Mouse (Mus musculus): ENCODE measurements at regions not wholly inside any gene's neighbourhood (a gene's known extent, or its start where the extent isn't known, plus 50 kb on each side); places are given as distances from the start of the nearest gene placed in this dataset.
A peak's percentile ranks its signal among the peaks of the same experiment; 100 is the strongest.

DNA sequence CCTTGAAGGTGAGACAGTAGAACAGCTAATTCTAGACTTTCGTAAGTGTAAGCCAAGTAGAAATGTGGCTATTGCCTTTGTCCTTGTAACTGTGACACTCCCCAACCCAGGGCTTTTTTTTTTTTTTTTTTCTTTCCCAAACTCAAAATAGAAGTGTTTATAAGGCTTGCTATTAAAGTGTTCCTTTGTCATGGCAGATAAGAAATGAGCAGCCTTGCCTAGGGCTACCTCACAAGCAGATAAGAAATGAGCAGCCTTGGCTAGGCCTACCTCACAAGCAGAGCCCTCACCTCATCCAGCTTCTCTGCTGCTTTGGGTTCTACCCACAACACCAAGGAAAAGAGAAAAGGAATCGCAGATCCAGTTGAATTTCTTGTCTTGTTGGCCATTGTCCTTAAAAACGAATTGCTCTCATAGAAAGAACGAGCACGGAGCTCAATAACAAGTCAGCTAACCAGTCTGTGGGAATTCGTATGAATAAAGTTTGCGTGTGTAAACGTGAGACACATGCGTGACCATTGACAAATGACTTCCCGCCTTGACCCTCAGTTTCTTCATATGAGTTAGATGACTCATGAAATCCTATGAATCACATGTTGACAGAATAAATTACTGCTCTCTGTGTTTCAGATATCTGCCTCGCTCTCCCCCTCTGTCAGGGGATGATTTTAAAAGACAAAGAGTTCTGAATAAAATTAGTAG lies 192.6 kb upstream of the Kbtbd8 start:
- Histone ChIP-seq H3K4me3 (replicated peaks) (no peak overlapping the region), H3K36me3 (replicated peaks) (no peaks in the 10 kb centered on the region), H3K4me2 (no peak overlapping the region), H3K4me1 (no peaks in the 10 kb centered on the region), H3K9me3 (no peaks in the 10 kb centered on the region), H3K9ac (no peak overlapping the region), H3K27me3 (no peaks in the 10 kb centered on the region), H3K27ac (no peak overlapping the region)
- 93% methylated on average over 11 of the region's 11 CpGs for WGBS
- ATAC-seq (ENCODE audit: low FRiP score): no peak

DNA sequence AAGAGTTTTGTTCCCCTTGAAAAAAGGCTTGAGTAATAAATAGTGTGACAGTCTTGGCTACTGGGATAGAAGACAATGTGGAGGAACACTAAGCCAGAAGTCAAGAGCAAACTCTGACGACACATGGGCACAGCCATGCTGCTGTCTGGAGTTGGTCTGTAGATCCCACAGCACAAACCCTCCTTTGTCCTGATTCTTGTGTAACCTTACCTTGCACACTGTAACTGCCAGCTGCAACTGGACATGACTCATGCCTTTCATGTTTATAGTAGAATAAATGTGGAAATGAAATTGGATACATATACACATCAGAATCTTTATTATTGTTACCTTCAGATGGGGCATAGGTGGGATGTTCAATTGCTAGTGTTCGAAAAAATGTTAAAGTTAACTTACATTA lies 195.3 kb upstream of the Kbtbd8 start:
- H3K27me3 ChIP-seq: no peaks in the 10 kb centered on the region
- no peak overlapping the region for H3K9ac ChIP-seq
- no peak overlapping the region for H3K27ac ChIP-seq
- no peaks in the 10 kb centered on the region for H3K9me3 ChIP-seq
- 81% methylated on average over 2 of the region's 2 CpGs for WGBS
- no peak overlapping the region for H3K4me2 ChIP-seq
- no peaks in the 10 kb centered on the region for H3K36me3 ChIP-seq (replicated peaks)
- no peak overlapping the region for H3K4me3 ChIP-seq (replicated peaks)
- no peak for ATAC-seq (ENCODE audit: low FRiP score)
- H3K4me1 ChIP-seq: no peaks in the 10 kb centered on the region

DNA sequence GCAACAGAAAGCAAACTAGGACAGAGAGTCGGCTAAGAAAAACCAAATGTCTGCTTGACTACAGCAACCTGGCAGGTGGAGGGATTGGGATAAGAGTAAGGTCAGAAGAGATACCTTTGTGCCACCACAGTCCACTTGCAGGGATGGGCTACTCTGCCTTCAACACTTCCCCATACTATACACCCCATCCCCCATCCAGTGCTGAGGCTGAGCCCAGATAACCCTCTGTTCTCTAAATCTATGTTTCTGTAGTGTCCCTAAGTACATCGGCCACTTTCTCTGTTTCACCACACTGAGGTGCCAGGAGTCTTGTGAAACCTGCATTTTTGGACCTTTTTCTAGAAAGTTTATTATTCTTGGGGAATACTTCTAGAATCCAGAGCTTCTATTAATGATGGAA lies 196.3 kb upstream of the Kbtbd8 start:
- WGBS: 93% methylated on average over 2 of the region's 2 CpGs
- Histone ChIP-seq H3K36me3 (replicated peaks) (no peaks in the 10 kb centered on the region), H3K9me3 (no peaks in the 10 kb centered on the region), H3K27ac (no peak overlapping the region), H3K4me1 (no peaks in the 10 kb centered on the region), H3K4me3 (replicated peaks) (no peak overlapping the region), H3K9ac (no peak overlapping the region), H3K4me2 (no peak overlapping the region), H3K27me3 (no peaks in the 10 kb centered on the region)
- no peak for ATAC-seq (ENCODE audit: low FRiP score)

DNA sequence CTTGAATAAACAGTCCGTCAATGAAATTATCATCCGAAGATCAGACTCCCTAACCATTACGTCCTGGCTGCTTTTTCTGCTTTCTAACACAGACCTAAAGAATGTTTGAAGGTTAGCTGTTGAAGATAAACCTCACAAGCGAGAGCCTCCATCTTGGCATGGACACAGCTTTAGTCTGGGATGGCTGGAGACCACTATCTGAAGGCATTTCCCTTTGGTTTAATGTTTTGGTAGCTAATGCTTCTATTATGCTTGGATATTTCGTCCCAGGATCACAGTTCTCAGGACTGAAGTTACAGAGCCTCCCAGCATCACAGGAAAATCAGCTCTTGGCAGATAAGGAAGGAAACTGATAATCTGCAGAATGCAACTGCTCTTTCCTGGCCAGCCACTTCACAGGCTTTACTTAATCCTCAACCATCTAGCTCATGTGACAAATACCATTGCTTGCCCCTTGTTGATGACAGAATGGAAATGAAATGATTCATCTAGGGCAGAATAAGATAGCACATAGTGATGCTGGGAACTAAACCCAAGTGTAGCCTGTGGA lies 197.8 kb upstream of the Kbtbd8 start:
- no peak for ATAC-seq (ENCODE audit: low FRiP score)
- H3K36me3 ChIP-seq (replicated peaks): no peaks in the 10 kb centered on the region
- WGBS: 87% methylated on average over 5 of the region's 5 CpGs
- H3K27ac ChIP-seq: no peak overlapping the region
- no peak overlapping the region for H3K4me2 ChIP-seq
- H3K9me3 ChIP-seq: no peaks in the 10 kb centered on the region
- H3K4me3 ChIP-seq (replicated peaks): no peak overlapping the region
- H3K9ac ChIP-seq: no peak overlapping the region
- no peaks in the 10 kb centered on the region for H3K27me3 ChIP-seq
- H3K4me1 ChIP-seq: no peaks in the 10 kb centered on the region

DNA sequence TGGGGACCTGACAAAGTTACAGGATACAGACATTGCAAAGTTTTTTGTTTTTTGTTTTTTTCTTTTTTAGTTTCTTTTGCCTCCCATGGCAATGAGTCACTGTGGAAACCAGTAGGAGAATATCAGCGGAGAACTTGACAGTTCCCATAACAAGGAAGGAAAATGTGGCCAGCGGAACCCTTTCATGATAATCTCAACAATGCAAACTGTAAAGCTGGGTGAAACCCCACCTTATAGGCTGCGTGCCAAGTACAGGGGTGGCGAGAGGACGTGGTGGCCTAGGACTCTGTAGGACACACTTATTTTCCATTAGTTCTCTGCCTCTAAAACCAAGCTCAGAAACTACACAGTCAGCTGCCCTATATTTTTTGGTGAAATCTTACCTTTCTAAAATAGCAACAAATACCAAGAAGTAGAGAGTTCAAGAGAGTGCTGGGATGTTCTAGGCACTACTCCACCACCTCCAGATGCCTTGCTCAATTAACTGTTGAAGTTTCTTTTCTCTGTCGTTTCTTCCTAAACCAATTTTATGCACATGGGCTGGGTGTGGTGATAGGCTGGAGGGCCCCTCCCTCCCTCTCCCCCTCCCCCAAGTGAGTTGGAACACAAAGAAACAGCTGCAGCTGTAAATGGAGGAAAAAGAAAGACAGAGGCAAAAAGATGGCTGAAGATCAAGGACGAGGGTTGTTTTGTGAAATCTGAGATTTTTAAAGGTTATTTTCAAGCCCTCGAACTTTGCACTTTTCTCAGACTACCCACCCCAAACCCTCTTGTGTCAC lies 201.0 kb upstream of the Kbtbd8 start:
- no peak overlapping the region for H3K4me3 ChIP-seq (replicated peaks)
- peaks cover 9% of the 10 kb centered on the region; the same call in 1 of the 2 replicates for H3K4me1 ChIP-seq
- no peak overlapping the region for H3K4me2 ChIP-seq
- no peaks in the 10 kb centered on the region for H3K9me3 ChIP-seq
- no peak overlapping the region for H3K9ac ChIP-seq
- no peaks in the 10 kb centered on the region for H3K36me3 ChIP-seq (replicated peaks)
- no peaks in the 10 kb centered on the region for H3K27me3 ChIP-seq
- no peak for ATAC-seq (ENCODE audit: low FRiP score)
- H3K27ac ChIP-seq: no peak overlapping the region
- WGBS: 77% methylated on average over 8 of the region's 8 CpGs

DNA sequence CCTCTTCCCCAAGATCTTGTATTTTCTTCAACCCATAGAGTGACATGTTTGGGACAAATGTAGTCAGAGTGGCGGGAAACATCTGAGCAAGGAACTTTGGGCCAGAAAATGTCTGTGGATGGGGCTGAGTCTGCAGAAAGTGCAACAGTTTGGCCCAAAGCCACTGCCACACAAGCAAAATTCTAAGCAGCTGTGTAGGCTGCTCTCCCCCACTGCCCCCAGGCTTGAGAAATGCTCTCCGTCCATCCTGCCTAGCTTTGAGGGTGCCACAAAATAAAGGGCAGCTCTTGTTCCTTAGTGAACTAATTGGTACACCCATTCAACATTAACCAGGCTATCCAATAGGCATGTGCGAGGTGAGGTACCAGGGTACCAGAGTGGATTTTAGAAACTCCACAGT lies 205.2 kb upstream of the Kbtbd8 start:
- Histone ChIP-seq H3K27ac (0 out of 2 replicates have a peak overlapping the region, but pooled peaks have one; percentile 13), H3K9ac (no peak overlapping the region), H3K4me3 (replicated peaks) (no peak overlapping the region), H3K4me1 (peaks cover 9% of the 10 kb centered on the region; the same call in 1 of the 2 replicates), H3K9me3 (no peaks in the 10 kb centered on the region), H3K36me3 (replicated peaks) (no peaks in the 10 kb centered on the region), H3K27me3 (no peaks in the 10 kb centered on the region), H3K4me2 (no peak overlapping the region)
- 72% methylated on average over 3 of the region's 3 CpGs for WGBS
- ATAC-seq (ENCODE audit: low FRiP score): no peak

DNA sequence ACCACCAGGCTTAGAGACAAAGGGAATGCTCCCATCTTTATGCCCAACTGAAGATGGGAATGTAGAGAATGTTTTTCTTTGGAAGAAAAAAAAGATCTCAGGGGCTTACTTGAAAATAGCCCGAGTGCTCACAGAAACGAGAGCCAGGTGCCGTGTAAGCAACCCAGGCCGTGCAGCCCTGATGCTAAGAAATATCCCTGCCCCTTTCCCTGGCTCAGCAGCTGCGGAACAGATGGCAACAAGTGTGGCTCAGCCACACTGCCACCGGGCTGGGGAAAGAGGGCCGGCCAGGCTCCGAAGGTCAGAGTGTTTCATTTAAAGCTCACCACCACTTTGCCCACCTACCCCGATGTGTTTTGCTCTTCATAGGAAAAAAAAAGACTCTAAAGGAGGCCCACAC lies 205.7 kb upstream of the Kbtbd8 start:
- Histone ChIP-seq H3K9ac (no peak overlapping the region), H3K4me2 (no peak overlapping the region), H3K4me3 (replicated peaks) (no peak overlapping the region), H3K9me3 (no peaks in the 10 kb centered on the region), H3K36me3 (replicated peaks) (no peaks in the 10 kb centered on the region), H3K27me3 (peaks cover 4% of the 10 kb centered on the region; the same call in 1 of the 2 replicates), H3K4me1 (peaks cover 9% of the 10 kb centered on the region; the same call in 1 of the 2 replicates), H3K27ac (0 out of 2 replicates have a peak overlapping the region, but pooled peaks have one; percentile 13)
- ATAC-seq (ENCODE audit: low FRiP score): no peak
- WGBS: 57% methylated on average over 9 of the region's 9 CpGs

DNA sequence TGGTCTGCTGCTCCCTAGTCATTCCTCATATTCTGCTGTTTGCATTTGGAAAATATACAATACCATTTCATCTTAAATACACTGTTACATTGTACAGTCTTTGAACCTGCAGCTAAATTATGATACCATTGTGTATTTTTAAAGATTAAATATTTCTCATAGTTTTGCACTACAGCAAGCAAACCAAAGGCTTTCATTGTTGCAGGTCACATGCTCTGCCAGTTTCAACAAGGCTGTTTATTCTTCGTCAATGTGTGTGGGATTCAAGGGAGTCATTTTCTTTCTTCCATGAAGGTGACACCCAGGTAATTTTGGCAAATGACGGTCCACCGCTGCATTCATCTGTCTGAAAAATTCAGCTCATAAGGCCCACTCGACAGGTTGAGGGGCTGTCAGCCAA lies 200.9 kb upstream of the Lrig1 start:
- Histone ChIP-seq H3K27me3 (no peaks in the 10 kb centered on the region), H3K4me3 (replicated peaks) (no peak overlapping the region), H3K9me3 (no peaks in the 10 kb centered on the region), H3K27ac (no peak overlapping the region), H3K9ac (no peak overlapping the region), H3K36me3 (replicated peaks) (no peaks in the 10 kb centered on the region), H3K4me1 (no peaks in the 10 kb centered on the region), H3K4me2 (no peak overlapping the region)
- no peak for ATAC-seq (ENCODE audit: low FRiP score)
- WGBS: 89% methylated on average over 4 of the region's 4 CpGs

DNA sequence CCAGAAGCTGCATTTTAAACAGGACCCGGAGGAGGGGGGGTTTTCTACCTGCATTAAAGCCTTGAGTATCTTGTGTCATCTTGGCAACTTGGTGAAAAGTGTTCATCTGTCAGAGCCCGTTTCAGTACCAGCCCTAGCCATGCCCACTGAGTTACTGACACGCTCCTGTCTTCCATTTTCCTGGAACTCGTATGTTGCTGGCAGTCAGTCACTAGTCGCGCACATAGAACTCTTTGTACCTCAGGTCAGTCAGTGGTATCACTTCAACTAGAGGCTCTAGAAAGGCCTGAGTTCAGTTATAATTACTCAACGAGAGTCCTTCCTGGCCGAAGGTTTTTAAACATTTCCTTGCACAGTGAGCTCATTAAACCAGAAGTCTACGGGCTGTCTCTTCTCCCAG lies 198.9 kb upstream of the Lrig1 start:
- H3K9ac ChIP-seq: no peak overlapping the region
- no peaks in the 10 kb centered on the region for H3K36me3 ChIP-seq (replicated peaks)
- no peaks in the 10 kb centered on the region for H3K9me3 ChIP-seq
- 69% methylated on average over 9 of the region's 9 CpGs for WGBS
- ATAC-seq (ENCODE audit: low FRiP score): no peak
- no peak overlapping the region for H3K27ac ChIP-seq
- no peaks in the 10 kb centered on the region for H3K4me1 ChIP-seq
- H3K27me3 ChIP-seq: no peaks in the 10 kb centered on the region
- H3K4me2 ChIP-seq: no peak overlapping the region
- H3K4me3 ChIP-seq (replicated peaks): no peak overlapping the region

DNA sequence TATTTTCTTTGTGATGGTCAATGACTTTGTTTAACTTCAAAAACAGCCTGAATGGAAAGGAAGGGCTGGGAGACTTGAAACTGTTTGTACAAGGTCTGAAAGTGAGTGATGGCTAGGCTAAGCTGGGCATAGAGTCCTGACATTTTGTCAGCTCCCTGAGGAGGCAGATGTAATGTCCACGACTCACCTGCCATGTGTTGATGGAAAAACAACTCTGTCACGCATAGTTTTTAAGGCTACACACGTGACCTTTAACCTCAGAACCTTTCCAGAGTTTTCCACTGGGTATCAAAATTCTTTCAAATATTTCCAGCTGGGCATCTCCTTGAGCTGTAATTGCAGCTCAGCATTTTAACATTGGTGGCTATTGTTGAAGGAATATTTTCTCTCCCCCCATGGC lies 190.2 kb upstream of the Lrig1 start:
- no peak for ATAC-seq (ENCODE audit: low FRiP score)
- Histone ChIP-seq H3K27ac (no peak overlapping the region), H3K4me2 (no peak overlapping the region), H3K36me3 (replicated peaks) (no peaks in the 10 kb centered on the region), H3K9me3 (no peaks in the 10 kb centered on the region), H3K4me1 (no peaks in the 10 kb centered on the region), H3K9ac (no peak overlapping the region), H3K4me3 (replicated peaks) (no peak overlapping the region), H3K27me3 (no peaks in the 10 kb centered on the region)
- WGBS: 65% methylated on average over 3 of the region's 3 CpGs

DNA sequence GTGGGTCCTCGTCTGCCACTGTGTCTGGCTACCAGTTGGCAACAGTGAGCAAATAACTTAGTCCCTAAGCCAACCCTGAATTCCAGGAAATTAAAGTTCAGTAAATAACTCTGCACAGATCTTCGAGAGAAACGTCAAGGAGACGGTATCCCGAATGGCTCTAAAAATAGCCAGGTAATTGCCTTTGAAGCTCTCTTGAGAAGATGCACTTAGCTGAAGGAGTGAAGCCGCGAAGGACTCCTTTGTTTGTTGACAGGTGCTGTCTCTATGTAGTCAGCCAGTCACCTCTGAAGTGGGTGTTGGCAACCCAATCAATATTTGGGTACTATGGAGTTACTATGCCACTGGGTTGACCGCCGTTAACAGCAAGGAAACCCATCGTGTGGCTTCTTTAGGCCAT lies 189.3 kb upstream of the Lrig1 start:
- Histone ChIP-seq H3K4me2 (no peak overlapping the region), H3K9me3 (no peaks in the 10 kb centered on the region), H3K27me3 (no peaks in the 10 kb centered on the region), H3K9ac (no peak overlapping the region), H3K36me3 (replicated peaks) (no peaks in the 10 kb centered on the region), H3K4me1 (no peaks in the 10 kb centered on the region), H3K4me3 (replicated peaks) (no peak overlapping the region), H3K27ac (no peak overlapping the region)
- no peak for ATAC-seq (ENCODE audit: low FRiP score)
- 93% methylated on average over 10 of the region's 10 CpGs for WGBS

DNA sequence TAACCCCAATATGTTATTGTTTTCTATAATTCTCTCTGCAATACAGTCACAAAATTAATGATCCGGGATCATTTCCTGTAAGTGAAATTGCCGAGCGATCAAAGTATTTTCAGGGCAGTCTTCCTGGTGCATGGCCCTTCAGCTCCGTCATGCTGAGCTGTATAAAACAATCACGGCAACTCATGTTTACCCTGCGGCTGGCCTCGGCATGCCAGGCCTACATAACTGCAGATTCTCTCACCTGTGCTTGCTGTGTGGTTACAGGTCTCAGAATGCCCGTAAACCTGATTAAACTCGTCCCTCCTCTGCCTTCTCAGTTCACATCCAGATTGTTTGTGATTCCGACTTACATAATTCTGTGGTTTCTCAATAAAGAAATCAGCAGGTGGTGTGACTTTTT lies 181.2 kb upstream of the Lrig1 start:
- Histone ChIP-seq H3K9ac (no peak overlapping the region), H3K4me2 (no peak overlapping the region), H3K27ac (no peak overlapping the region), H3K36me3 (replicated peaks) (no peaks in the 10 kb centered on the region), H3K4me3 (replicated peaks) (no peak overlapping the region), H3K9me3 (no peaks in the 10 kb centered on the region), H3K4me1 (no peaks in the 10 kb centered on the region), H3K27me3 (no peaks in the 10 kb centered on the region)
- 88% methylated on average over 10 of the region's 10 CpGs for WGBS
- ATAC-seq (ENCODE audit: low FRiP score): no peak

DNA sequence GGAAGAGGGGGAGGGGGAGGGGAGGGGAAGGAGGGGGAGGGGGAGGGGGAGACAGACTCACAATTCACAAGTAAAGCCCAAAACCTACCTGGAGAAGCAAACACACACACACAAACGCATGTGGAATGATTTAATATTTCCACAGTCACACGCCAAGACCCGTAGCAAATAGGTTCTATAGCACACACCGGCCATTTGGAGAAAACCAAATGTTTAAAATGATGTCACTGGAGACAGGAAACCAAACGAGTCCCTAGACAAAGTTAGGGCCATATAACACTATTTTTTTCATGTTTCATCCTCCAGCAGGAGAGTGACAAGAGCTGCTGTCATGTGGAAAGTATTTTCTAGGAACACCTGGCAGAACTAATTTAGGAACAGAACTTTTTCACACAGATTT lies 175.9 kb upstream of the Lrig1 start:
- 89% methylated on average over 5 of the region's 5 CpGs for WGBS

More for the DNA sequence above, 175.9 kb upstream of the Lrig1 start:
- no peak overlapping the region for H3K4me2 ChIP-seq
- H3K9ac ChIP-seq: no peak overlapping the region
- H3K27me3 ChIP-seq: no peaks in the 10 kb centered on the region
- H3K4me1 ChIP-seq: no peaks in the 10 kb centered on the region
- no peak overlapping the region for H3K4me3 ChIP-seq (replicated peaks)
- no peak for ATAC-seq (ENCODE audit: low FRiP score)
- H3K9me3 ChIP-seq: no peaks in the 10 kb centered on the region
- H3K36me3 ChIP-seq (replicated peaks): no peaks in the 10 kb centered on the region
- H3K27ac ChIP-seq: no peak overlapping the region
